Mouse (Mus musculus): ENCODE results near the gene Lyzl4.

- TF ChIP-seq POLR2A (IDR thresholded peaks at IDR 0.05; ENCODE audit: borderline replicate concordance, extremely low read depth, insufficient read depth, insufficient read length, poor library complexity, severe bottlenecking): no peak
- TF ChIP-seq CTCF (IDR thresholded peaks at IDR 0.05; ENCODE audit: borderline replicate concordance, extremely low read depth, insufficient read depth, insufficient read length): no peak
Observed at GRCm38 (mm10) chr9:121653668-121654067, 11.8 kb upstream of the Lyzl4 start.

Data from brain, embryonic 14.5 days (tissue).